Mouse (Mus musculus) bone marrow, adult 2 months (tissue): ENCODE results near the gene Lmo2. TPM values are rescaled to one million over a fixed set of nuclear protein-coding genes. Genes with fewer than 3 reads are reported as not detected.
A peak's percentile ranks its signal among the peaks of the same experiment; 100 is the strongest.

Source experiments
- H3K27ac ChIP-seq: fragments of 200-500 bp; 2 replicates; pipeline ENCODE4 v1.5.1; 2012; ENCODE audit warnings: low read depth, mild to moderate bottlenecking, control low read depth, inconsistent platforms, low read length; ENCODE audit not compliant: control insufficient read depth, poor library complexity, insufficient read depth
- H3K4me1 ChIP-seq: fragments of 200-500 bp; 2 replicates; pipeline ENCODE4 v1.6.1; 2011; ENCODE audit warnings: low read length; ENCODE audit not compliant: control insufficient read depth, insufficient read depth
- H3K4me3 ChIP-seq: fragments of 200-500 bp; replicated peaks from 2 replicates; pipeline ENCODE3; 2011; ENCODE audit warnings: mild to moderate bottlenecking, low read depth, low read length, control low read depth; ENCODE audit not compliant: control insufficient read depth
- CTCF ChIP-seq: fragments of 200-500 bp; IDR thresholded peaks from 2 replicates; pipeline ENCODE4 v1.5.1; 2011; ENCODE audit warnings: low read length, control low read depth; ENCODE audit not compliant: control insufficient read depth, insufficient read depth
- POLR2A ChIP-seq: fragments of 200-500 bp; IDR thresholded peaks from 2 replicates; pipeline ENCODE4 v1.6.1; 2011; ENCODE audit warnings: low read depth, mild to moderate bottlenecking, control low read depth, low read length, borderline replicate concordance; ENCODE audit not compliant: control insufficient read depth
- WGBS: fragments of 180-500 bp; shearing (Covaris S2); methylation state at CpG from one replicate; pipeline ENCODE4 v1.1.7; 2018; 5-methylcytosine and 5-hydroxymethylcytosine counted together
- polyA plus RNA-seq: library from polyadenylated mRNA; stranded (reverse); fragments of >200 nt; gene quantifications from 2 replicates; pipeline ENCODE4 v1.2.4, GENCODE M21; 2011; ENCODE audit warnings: low replicate concordance; ENCODE audit not compliant: missing spikeins, insufficient read depth, insufficient read length

The Lmo2 gene
- polyA plus RNA-seq, 1 experiment = 110 TPM

DNA sequence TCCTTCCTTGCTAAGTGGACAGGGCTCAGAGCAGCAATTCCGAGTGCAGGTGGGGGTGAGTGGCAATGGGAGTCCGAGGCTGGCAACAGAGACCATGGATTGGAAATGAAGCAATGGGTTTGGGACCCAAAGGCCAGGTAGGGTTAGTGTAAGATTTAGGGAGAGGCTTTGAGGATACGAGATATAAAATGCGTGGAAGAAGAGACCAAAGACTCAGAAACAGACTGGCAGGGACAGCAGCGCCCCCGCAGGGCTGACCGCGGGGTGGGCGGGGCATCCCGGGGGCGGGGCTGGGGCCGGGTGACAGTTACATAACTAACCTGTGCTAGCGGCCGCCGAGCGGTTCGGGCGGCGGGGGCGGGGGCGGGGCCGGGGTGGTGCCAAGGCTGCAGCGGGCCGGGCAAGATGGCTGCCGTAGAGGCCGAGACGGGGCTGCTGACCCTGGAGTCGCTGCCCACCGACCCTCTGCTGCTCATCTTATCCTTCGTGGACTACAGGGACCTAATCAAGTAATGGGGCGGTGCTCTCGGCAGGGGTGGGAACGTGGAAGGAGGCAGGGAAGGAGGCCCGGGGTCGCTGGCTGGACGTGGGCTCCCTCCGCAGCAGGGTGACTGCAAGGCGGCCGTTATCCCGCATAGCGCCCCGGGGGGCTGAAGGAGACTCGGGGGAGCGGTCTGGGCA is 69.8 kb downstream of the Lmo2 start, which contains the start of gene Fbxo3:
Gene Fbxo3, plus strand, starts transcription at position 264 of the 681 bp plus-strand sequence.
- H3K4me3 ChIP-seq = peak within 1 kb of the TSS; percentile 100
- peak; percentile 85 for TF ChIP-seq POLR2A
- peak; percentile 24; the same call in 1 of the 2 replicates for TF ChIP-seq CTCF
- WGBS = 2% methylated on average over 43 of the region's 44 CpGs
- H3K4me1 ChIP-seq = no peaks in the 10 kb centered on the region; the same call in 1 of the 2 replicates
- H3K27ac ChIP-seq = peak within 1 kb of the TSS; percentile 91

DNA sequence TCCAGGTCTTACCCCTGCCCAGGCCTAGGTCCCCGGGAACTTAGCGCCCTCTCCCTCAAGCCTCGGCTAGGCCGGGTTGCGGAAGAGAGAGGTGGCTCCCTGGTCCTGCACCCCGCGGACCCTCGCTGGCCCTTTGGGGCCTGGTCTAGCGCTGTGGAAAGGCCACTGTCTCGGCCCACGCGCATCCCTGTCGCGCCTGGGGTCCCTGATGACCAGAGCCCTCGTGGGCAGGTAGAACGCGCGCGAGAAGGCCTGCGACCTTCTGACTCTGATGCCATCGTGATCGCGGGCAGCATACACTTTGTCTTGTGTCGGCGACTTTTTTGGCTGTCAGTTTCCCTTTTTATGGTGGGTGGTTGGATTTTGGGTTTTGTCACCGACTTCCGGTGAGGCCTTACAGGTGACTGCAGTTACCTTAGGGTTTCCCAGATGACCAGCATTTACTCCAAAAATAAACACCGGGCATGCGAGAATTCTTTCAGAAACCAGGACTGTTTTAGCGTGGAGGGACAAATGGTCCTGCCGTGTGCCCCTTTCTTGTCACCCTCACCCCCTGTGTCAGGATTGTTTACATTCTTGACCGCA is 70.4 kb downstream of the Lmo2 start, which contains the start of gene 4931422A03Rik:
Gene 4931422A03Rik, minus strand, starts transcription at position 223 of the 585 bp plus-strand sequence.
- peak within 1 kb of the TSS; percentile 91 for H3K27ac ChIP-seq
- TF ChIP-seq CTCF (no peak), POLR2A (no peak)
- WGBS = under 1% methylated on average over 32 of the region's 32 CpGs
- no peaks in the 10 kb centered on the region; the same call in 1 of the 2 replicates for H3K4me1 ChIP-seq
- H3K4me3 ChIP-seq = peak within 1 kb of the TSS; percentile 100

GRCm38 (mm10) chr2:104029074-104029473 is 71.3 kb downstream of the Lmo2 start:
- H3K27ac ChIP-seq = no peak overlapping the region
- H3K4me3 ChIP-seq = peak overlapping the region; percentile 52
- H3K4me1 ChIP-seq = no peaks in the 10 kb centered on the region; the same call in 1 of the 2 replicates
- 18% methylated on average over 2 of the region's 2 CpGs for WGBS
- TF ChIP-seq POLR2A (no peak), CTCF (no peak)

DNA sequence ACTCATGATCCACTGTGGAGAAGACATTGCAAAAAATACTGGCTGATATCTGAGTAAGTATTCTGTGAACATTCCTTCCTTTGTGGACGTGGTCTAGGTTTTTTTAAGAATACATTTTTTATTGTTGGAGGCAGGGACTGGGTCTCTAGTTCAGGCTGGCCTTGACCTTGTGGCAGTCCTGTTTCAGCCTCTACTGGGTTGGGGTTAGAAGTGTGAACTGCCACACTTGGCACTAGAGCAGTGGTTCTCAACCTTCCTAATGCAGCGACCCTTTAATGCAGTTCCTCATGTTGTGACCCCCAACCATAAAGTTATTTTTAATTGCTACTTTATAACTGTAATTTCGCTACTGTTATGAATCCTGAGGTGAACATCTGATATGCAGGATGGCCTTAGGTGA is 72.6 kb downstream of the Lmo2 start:
- Histone ChIP-seq H3K4me1 (no peaks in the 10 kb centered on the region; the same call in 1 of the 2 replicates), H3K27ac (no peak overlapping the region), H3K4me3 (no peak overlapping the region)
- TF ChIP-seq CTCF (no peak), POLR2A (no peak)
- WGBS = 70% methylated on average over 3 of the region's 3 CpGs

Other genes starting within 250 kb of the Lmo2 start
- gene Nat10, start 196.7 kb upstream of the Lmo2 start, polyA plus RNA-seq = 13.2 and 22.8 TPM in 2 replicates
- 61.4 and 116 TPM in 2 replicates for gene Caprin1, start 160.3 kb upstream of the Lmo2 start, polyA plus RNA-seq
- 26.1 and 29.1 TPM in 2 replicates for gene Fbxo3, start 69.7 kb downstream of the Lmo2 start, polyA plus RNA-seq
- 3.2 and 8.3 TPM in 2 replicates for gene 4931422A03Rik, start 70.4 kb downstream of the Lmo2 start, polyA plus RNA-seq
- 1.4 and 1.5 TPM in 2 replicates for gene Gm10912, start 107.8 kb downstream of the Lmo2 start, polyA plus RNA-seq
- not detected in 2 replicates for gene Gm10799, start 110.6 kb downstream of the Lmo2 start, polyA plus RNA-seq
- 8.4 and 11.5 TPM in 2 replicates for gene Cd59b, start 111.9 kb downstream of the Lmo2 start, polyA plus RNA-seq
- 22.6 and 39.7 TPM in 2 replicates for gene Cd59a, start 137.8 kb downstream of the Lmo2 start, polyA plus RNA-seq
- not detected in 2 replicates for gene A930018P22Rik, start 164.8 kb downstream of the Lmo2 start, polyA plus RNA-seq